ENCODE assay signal across 12 mouse cellular contexts in the genomic region with DNA sequence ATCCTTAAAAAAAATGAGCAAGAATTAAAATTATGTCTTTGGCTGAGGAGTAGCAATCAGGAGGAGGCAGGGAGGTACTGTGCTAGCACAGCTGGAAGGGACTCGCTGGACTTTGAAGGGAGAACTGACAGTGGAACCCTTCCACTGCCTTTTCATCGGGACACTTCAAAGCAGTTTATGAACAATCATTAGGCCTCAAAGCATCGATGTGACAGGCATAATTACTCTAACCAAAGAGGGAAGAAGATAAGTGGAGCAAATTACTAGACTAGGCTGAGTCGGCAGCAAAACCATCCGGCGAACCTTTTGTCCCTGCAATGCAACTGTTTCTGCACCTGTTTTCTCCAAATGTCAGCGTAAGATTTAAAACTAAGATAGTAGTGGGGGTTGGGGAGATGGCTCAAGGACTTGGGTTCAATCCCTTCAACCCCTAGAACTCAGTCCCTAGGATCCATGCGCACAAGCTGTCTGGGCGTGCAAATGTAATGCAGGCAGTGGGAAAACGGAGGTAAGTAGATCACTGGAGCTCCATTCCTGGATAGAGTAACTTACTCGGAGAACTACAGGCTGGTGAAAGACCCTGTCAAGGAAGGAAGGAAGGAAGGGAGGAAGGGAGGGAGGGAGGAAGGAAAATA. TPM values are rescaled to one million over a fixed set of nuclear protein-coding genes. Genes with fewer than 3 reads are reported as not detected.
DNase-seq lines count a peak whose midpoint lies in the region; TF ChIP-seq lines count a peak whose summit lies in the region.
"Had no signal": no experiment of that assay in that cellular context is flagged by ENCODE, and none has a peak within 500 bp of the region (broad histone marks: within the 10 kb centered on the region; RNA-seq: fewer than 3 reads in every experiment).

No protein-coding gene starts in this region.

- DNase-seq in heart, adult 11 months: peak; percentile 79
- no peak for DNase-seq in heart, postnatal 10 days
- DNase-seq in Muller cell, postnatal 12 days (ENCODE audit: inconsistent ontology term): peak; percentile 81
- peak; percentile 77 for DNase-seq in brain, embryonic 14.5 days (ENCODE audit: low read depth)
- DNase-seq in retina, postnatal 1 day: peak; percentile 92
- DNase-seq in right cerebral cortex, adult 18-20 months: no peak
- no peak for DNase-seq in lung, postnatal 4 days
- DNase-seq: cerebellum, adult 9-10 months; heart, postnatal 36 days; kidney, postnatal 4 days; layer of hippocampus, postnatal 36 days; right cerebral cortex, postnatal 25 days had no signal

- no peak for TF ChIP-seq POLR2A in brain, embryonic 14.5 days (IDR thresholded peaks at IDR 0.05; ENCODE audit: borderline replicate concordance, extremely low read depth, insufficient read depth, insufficient read length, poor library complexity, severe bottlenecking)

- no peak for TF ChIP-seq CTCF in brain, embryonic 14.5 days (IDR thresholded peaks at IDR 0.05; ENCODE audit: borderline replicate concordance, extremely low read depth, insufficient read depth, insufficient read length)

- intact Hi-C loops in heart, postnatal 10 days (cut with DNase I): no loop called here

RNA-seq across cellular contexts. Expression of a gene that starts 13.2 kb away (rescaled TPM):
- 100 to 1,000 TPM; 446 to 490 TPM for total RNA-seq in heart, postnatal 10 days (2021)
- polyA plus RNA-seq in brain, embryonic 14.5 days (2012; rRNA removed): 167 and 198 TPM in 2 replicates

Comparison
In these comparisons a context has a peak if more than half of its experiments do, and no peak if none do; other contexts are left out.
1. DNase-seq: peak in heart, adult 11 months (single experiment), Muller cell, postnatal 12 days (single experiment), brain, embryonic 14.5 days (single experiment) and retina, postnatal 1 day (single experiment); none in heart, postnatal 10 days (0 of 2), right cerebral cortex, adult 18-20 months (single experiment) and lung, postnatal 4 days (0 of 2).